Comparison of ENCODE assay signal across 9 mouse cellular contexts in the genomic region with DNA sequence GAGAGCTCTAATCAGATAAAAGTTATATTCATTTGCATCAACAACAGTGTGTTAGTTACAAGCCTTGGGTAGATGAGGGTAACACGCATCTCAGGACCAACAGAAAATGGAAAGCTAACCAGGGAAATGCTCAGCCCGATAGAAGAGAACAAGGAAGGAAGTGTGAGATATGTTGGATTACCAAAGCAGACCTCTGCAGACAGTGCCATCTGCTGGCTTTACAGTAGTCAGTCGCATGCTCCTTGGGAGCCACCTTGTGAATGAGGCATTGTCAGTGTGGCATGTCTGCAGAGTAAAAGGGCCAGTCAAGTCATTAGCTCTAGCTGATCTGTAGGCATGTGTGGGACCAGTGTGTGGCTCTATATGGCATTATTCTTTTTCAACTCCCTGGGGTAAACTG.
DNase-seq lines count a peak whose midpoint lies in the region; ATAC-seq and TF ChIP-seq lines count a peak whose summit lies in the region.
"Had no signal": no experiment of that assay in that cellular context is flagged by ENCODE, and none has a peak within 500 bp of the region (broad histone marks: within the 10 kb centered on the region; RNA-seq: fewer than 3 reads in every experiment).

No protein-coding gene starts in this region.

- H3K4me3 ChIP-seq in left cerebral cortex, adult 2 months = no peak overlapping the region
- H3K4me3 ChIP-seq: heart, embryonic 13.5 days had no signal

- ATAC-seq in activated CD4-positive, CD25-positive, alpha-beta regulatory T cell, adult 4 months = no peak

- peak; percentile 73 for TF ChIP-seq CTCF in left cerebral cortex, adult 2 months (IDR thresholded peaks at IDR 0.05)

- peak; percentile 13 for DNase-seq in gastrocnemius, postnatal 14 days
- DNase-seq in gastrocnemius, adult 18-20 months (ENCODE audit: low spot score) = no peak
- DNase-seq in Muller cell, postnatal 12 days (ENCODE audit: inconsistent ontology term) = peak; percentile 39
- peak; percentile 40 to 42 for DNase-seq in cerebellum, postnatal 36 days
- peak; percentile 25 for DNase-seq in heart, postnatal 4 days
- DNase-seq in left cerebral cortex, adult 2 months (ENCODE audit: extremely low spot score in 1 of 2, low spot score in 2 of 2) = peak; percentile 36 to 44
- DNase-seq in retina, postnatal 1 day = peak; percentile 76

- intact Hi-C loops in gastrocnemius, postnatal 14 days (cut with DNase I; ENCODE audit: low total_unique reads) = no loop called here
- intact Hi-C loops in left cerebral cortex, adult 2 months (cut with DNase I) = loop anchor here (5.0 kb wide), 1 partner anchor 1119 kb away; no protein-coding TSS in a partner anchor

- no peak overlapping the region for H3K27ac ChIP-seq in left cerebral cortex, adult 2 months
- H3K27ac ChIP-seq: heart, embryonic 13.5 days had no signal
